Mouse (Mus musculus): ENCODE measurements around the gene Ppp6r2. TPM values are rescaled to one million over a fixed set of nuclear protein-coding genes. Genes with fewer than 3 reads are reported as not detected.
A peak's percentile ranks its signal among the peaks of the same experiment; 100 is the strongest.

The Ppp6r2 gene
- polyA plus RNA-seq (2012; rRNA removed): 11.6 and 15.3 TPM in 2 replicates
- polyA plus RNA-seq (2014; fragmentation: Nextera tagmentation; extraction: Ambion mirVana): 17.7 and 19.5 TPM in 2 replicates

DNA sequence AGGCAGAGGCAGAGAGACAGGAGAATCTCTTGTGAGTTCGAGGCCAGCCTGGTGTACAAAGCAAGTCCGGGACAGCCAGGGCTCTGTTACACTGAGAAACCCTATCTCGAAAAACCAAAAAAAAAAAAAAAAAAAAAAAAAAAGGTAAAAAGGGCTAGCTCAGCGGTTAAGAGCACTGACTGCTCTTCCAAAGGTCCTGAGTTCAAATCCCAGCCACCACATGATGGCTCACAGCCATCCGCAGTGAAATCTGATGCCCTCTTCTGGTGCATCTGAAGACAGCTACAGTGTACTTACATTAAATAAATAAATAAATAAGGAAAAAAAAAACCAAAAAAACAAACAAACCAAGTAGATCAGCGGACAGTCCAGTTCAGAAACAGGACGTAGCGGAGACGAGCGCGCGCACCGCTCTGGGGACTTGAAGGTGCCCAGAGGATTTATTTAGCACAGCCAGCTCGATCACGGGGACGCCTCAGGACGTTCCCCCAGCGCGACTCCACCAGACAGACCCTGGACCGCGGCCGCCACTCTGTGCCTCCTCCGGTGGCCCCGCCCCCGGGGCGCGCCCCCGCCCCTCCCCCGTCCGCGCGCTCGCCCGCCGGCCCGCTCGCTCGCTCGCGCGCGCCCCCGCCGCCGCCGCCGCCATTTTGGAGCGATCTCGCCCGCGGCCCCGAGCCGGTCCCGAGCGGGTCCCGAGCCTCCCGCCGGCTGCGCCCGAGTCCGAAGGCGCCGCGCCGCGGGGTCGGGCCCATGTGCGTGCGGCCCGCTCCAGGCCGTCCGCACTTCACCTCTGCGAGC, at the start of gene Ppp6r2:
TSS of gene Ppp6r2 (plus strand) at position 639 of the 801 bp plus-strand sequence.
- peaks cover 29 to 40% of the 10 kb centered on the region in 2 experiments for H3K4me1 ChIP-seq (replicated peaks; ENCODE audit: control insufficient read depth in 2 of 2, insufficient read depth in 2 of 2, low read length in 1 of 2)
- DNase-seq (ENCODE audit: low read depth in 3 of 3, low spot score in 3 of 3) (peak; percentile 56 to 66 (median 62)), ATAC-seq (ENCODE audit: insufficient read depth) (peak; percentile 68)
- no peaks in the 10 kb centered on the region for H3K9me3 ChIP-seq (ENCODE audit: control insufficient read depth, low read length)
- peak within 1 kb of the TSS; percentile 94 for H3K27ac ChIP-seq
- TF ChIP-seq EP300 (IDR thresholded peaks at IDR 0.05; ENCODE audit: low read depth) (no peak), CTCF (IDR thresholded peaks at IDR 0.05; ENCODE audit: low read depth) (peak; percentile 49)
- H3K4me2 ChIP-seq (ENCODE audit: low read depth): peak within 1 kb of the TSS; percentile 86
- H3K27me3 ChIP-seq (ENCODE audit: control insufficient read depth, insufficient read depth, low read length): no peaks in the 10 kb centered on the region
- H3K9ac ChIP-seq (replicated peaks): peak within 1 kb of the TSS; percentile 100
- H3K4me3 ChIP-seq (ENCODE audit: insufficient read depth in 1 of 2, low read depth in 2 of 2, low read length in 2 of 2): peak within 1 kb of the TSS; percentile 85 to 88
- no peaks in the 10 kb centered on the region for H3K36me3 ChIP-seq (replicated peaks; ENCODE audit: control insufficient read depth, insufficient read depth, low read depth)
- 2% methylated on average over 69 of the region's 73 CpGs for WGBS (ENCODE audit: insufficient replicate concordance)

DNA sequence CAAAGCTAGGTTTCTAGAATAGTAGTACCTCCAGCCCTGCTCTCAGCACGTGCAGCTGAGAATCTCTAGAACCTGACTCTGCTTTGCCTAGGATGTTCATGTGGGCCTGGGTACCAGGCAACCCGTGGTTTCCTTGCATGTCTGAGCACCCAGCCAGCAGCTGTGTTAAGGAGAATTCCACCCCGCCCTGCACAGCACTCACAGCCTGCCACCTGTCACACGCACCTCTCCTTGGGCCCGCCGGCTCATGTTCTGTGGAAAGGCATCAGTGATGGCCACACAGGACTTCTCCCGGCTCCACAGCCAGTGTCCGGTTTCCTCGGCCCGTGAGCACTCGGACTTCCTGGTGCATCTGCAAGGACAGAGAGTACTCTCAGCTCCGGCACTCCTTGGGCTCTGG, 45.9 kb upstream of the Ppp6r2 start:
- TF ChIP-seq EP300 (IDR thresholded peaks at IDR 0.05; ENCODE audit: low read depth): no peak
- TF ChIP-seq CTCF (IDR thresholded peaks at IDR 0.05; ENCODE audit: low read depth): no peak
- H3K27me3 ChIP-seq (ENCODE audit: control insufficient read depth, insufficient read depth, low read length): no peaks in the 10 kb centered on the region
- no peak overlapping the region for H3K4me2 ChIP-seq (ENCODE audit: low read depth)
- no peak overlapping the region for H3K9ac ChIP-seq (replicated peaks)
- no peaks in the 10 kb centered on the region for H3K9me3 ChIP-seq (ENCODE audit: control insufficient read depth, low read length)
- 74% methylated on average over 12 of the region's 12 CpGs for WGBS (ENCODE audit: insufficient replicate concordance)
- H3K4me1 ChIP-seq (replicated peaks; ENCODE audit: control insufficient read depth in 2 of 2, insufficient read depth in 2 of 2, low read length in 1 of 2): 0 out of 4 replicates have a peak, but pooled peaks cover 0 to 3% of the 10 kb centered on the region in 2 experiments
- DNase-seq (ENCODE audit: low read depth in 3 of 3, low spot score in 3 of 3) (no peak), ATAC-seq (ENCODE audit: insufficient read depth) (no peak)
- no peaks in the 10 kb centered on the region; the same call in 1 of the 2 replicates for H3K36me3 ChIP-seq (replicated peaks; ENCODE audit: control insufficient read depth, insufficient read depth, low read depth)
- no peak overlapping the region for H3K27ac ChIP-seq
- no peak overlapping the region for H3K4me3 ChIP-seq (ENCODE audit: insufficient read depth in 1 of 2, low read depth in 2 of 2, low read length in 2 of 2)

DNA sequence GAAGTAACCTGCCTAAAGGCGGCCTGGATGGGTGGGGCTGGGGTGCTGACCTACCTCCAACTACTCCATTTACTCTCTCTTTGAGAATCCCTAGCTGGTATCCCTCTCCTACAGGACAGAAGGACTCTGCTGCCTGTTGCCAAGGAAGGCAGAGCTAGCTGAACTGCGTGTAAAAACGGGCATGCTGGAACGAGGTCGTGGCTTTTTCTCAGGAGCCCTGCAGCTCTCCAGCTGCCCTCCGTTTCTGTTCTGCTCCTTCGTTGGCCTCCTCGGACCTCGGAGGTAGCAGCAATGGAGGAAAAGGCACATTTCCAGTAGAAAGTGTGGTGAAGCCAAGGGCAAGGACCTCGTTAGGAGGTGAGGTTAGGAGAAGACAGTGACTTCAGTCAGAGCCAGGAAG, 42.4 kb upstream of the Ppp6r2 start:
- Histone ChIP-seq H3K4me2 (ENCODE audit: low read depth) (no peak overlapping the region), H3K27ac (no peak overlapping the region), H3K36me3 (replicated peaks; ENCODE audit: control insufficient read depth, insufficient read depth, low read depth) (no peaks in the 10 kb centered on the region; the same call in 1 of the 2 replicates), H3K4me3 (ENCODE audit: insufficient read depth in 1 of 2, low read depth in 2 of 2, low read length in 2 of 2) (no peak overlapping the region), H3K4me1 (replicated peaks; ENCODE audit: control insufficient read depth in 2 of 2, insufficient read depth in 2 of 2, low read length in 1 of 2) (peaks cover 0 to 11% of the 10 kb centered on the region in 2 experiments; a peak in 2 of 4 replicates), H3K27me3 (ENCODE audit: control insufficient read depth, insufficient read depth, low read length) (peaks cover 18% of the 10 kb centered on the region), H3K9me3 (ENCODE audit: control insufficient read depth, low read length) (no peaks in the 10 kb centered on the region), H3K9ac (replicated peaks) (no peak overlapping the region)
- DNase-seq (ENCODE audit: low read depth in 3 of 3, low spot score in 3 of 3) (no peak), ATAC-seq (ENCODE audit: insufficient read depth) (no peak)
- TF ChIP-seq EP300 (IDR thresholded peaks at IDR 0.05; ENCODE audit: low read depth): no peak
- TF ChIP-seq CTCF (IDR thresholded peaks at IDR 0.05; ENCODE audit: low read depth): no peak
- 57% methylated on average over 10 of the region's 10 CpGs for WGBS (ENCODE audit: insufficient replicate concordance)

DNA sequence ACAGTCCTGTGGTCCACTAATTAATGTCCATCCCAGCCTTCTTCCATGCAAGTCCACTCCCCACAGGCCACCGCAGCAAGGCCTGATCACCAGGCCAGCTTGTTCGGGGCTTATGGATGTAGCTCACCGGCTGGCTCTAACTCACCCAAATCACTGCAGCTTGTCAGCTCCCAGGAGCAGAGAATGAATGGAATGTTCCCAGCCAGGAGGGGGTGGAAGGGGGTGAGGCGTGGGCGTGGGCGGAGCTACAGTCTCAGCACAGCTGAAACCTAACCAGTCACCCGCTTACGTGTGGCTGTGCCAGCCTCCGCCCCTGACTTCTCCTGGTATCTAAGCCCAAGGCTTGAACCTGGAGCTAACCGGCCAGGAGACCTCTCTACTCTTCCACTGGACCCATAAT, 41.9 kb upstream of the Ppp6r2 start:
- H3K9me3 ChIP-seq (ENCODE audit: control insufficient read depth, low read length): no peaks in the 10 kb centered on the region
- no peak for TF ChIP-seq EP300 (IDR thresholded peaks at IDR 0.05; ENCODE audit: low read depth)
- TF ChIP-seq CTCF (IDR thresholded peaks at IDR 0.05; ENCODE audit: low read depth): no peak
- H3K27me3 ChIP-seq (ENCODE audit: control insufficient read depth, insufficient read depth, low read length): peaks cover 22% of the 10 kb centered on the region
- peaks cover 0 to 11% of the 10 kb centered on the region in 2 experiments; a peak in 2 of 4 replicates for H3K4me1 ChIP-seq (replicated peaks; ENCODE audit: control insufficient read depth in 2 of 2, insufficient read depth in 2 of 2, low read length in 1 of 2)
- H3K27ac ChIP-seq: no peak overlapping the region
- no peak overlapping the region for H3K4me3 ChIP-seq (ENCODE audit: insufficient read depth in 1 of 2, low read depth in 2 of 2, low read length in 2 of 2)
- no peak overlapping the region for H3K9ac ChIP-seq (replicated peaks)
- DNase-seq (ENCODE audit: low read depth in 3 of 3, low spot score in 3 of 3) (no peak), ATAC-seq (ENCODE audit: insufficient read depth) (no peak)
- no peak overlapping the region for H3K4me2 ChIP-seq (ENCODE audit: low read depth)
- WGBS (ENCODE audit: insufficient replicate concordance): 58% methylated on average over 10 of the region's 10 CpGs
- no peaks in the 10 kb centered on the region; the same call in 1 of the 2 replicates for H3K36me3 ChIP-seq (replicated peaks; ENCODE audit: control insufficient read depth, insufficient read depth, low read depth)

DNA sequence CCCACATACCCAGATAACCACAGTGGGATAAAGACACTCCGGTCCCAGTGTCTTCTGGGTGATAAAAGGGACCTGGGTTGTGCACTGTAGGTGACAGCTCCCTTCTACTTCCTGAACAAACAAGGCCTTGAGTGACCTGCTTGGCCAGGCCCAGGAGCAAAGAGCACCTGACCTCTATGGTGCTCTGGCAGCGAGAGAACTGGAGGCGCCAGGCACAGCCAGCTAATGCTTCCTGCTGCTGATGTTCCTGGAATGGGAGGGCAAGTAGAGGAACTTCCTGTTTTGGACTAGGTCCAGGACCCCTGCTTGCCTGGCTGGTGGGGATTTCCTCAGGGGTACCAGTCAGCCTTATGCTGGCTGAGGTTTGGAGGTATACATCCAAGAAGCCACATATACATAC, 41.3 kb upstream of the Ppp6r2 start:
- peak; percentile 24; the same call in 1 of the 2 replicates for ATAC-seq (ENCODE audit: insufficient read depth)
- H3K4me1 ChIP-seq (replicated peaks; ENCODE audit: control insufficient read depth in 2 of 2, insufficient read depth in 2 of 2, low read length in 1 of 2): peaks cover 0 to 13% of the 10 kb centered on the region in 2 experiments; a peak in 2 of 4 replicates

More for the DNA sequence above, 41.3 kb upstream of the Ppp6r2 start:
- DNase-seq (ENCODE audit: low read depth in 3 of 3, low spot score in 3 of 3): no peak
- peaks cover 22% of the 10 kb centered on the region for H3K27me3 ChIP-seq (ENCODE audit: control insufficient read depth, insufficient read depth, low read length)
- no peaks in the 10 kb centered on the region for H3K9me3 ChIP-seq (ENCODE audit: control insufficient read depth, low read length)
- no peak overlapping the region for H3K27ac ChIP-seq
- H3K9ac ChIP-seq (replicated peaks): no peak overlapping the region
- H3K4me2 ChIP-seq (ENCODE audit: low read depth): no peak overlapping the region
- H3K36me3 ChIP-seq (replicated peaks; ENCODE audit: control insufficient read depth, insufficient read depth, low read depth): no peaks in the 10 kb centered on the region; the same call in 1 of the 2 replicates
- TF ChIP-seq CTCF (IDR thresholded peaks at IDR 0.05; ENCODE audit: low read depth) (no peak), EP300 (IDR thresholded peaks at IDR 0.05; ENCODE audit: low read depth) (no peak)
- H3K4me3 ChIP-seq (ENCODE audit: insufficient read depth in 1 of 2, low read depth in 2 of 2, low read length in 2 of 2): no peak overlapping the region
- 27% methylated on average over 3 of the region's 3 CpGs for WGBS (ENCODE audit: insufficient replicate concordance)

All from liver, embryonic 14.5 days (tissue).